Mouse (Mus musculus) bone marrow, adult 2 months (tissue): Measurements from ENCODE around the gene Robo1.

ENCODE experiments used
- CTCF ChIP-seq: fragments of 200-500 bp; IDR thresholded peaks from 2 replicates; pipeline ENCODE4 v1.5.1; 2011; ENCODE audit warnings: low read length, control low read depth; ENCODE audit not compliant: control insufficient read depth, insufficient read depth
- POLR2A ChIP-seq: fragments of 200-500 bp; IDR thresholded peaks from 2 replicates; pipeline ENCODE4 v1.6.1; 2011; ENCODE audit warnings: low read depth, mild to moderate bottlenecking, control low read depth, low read length, borderline replicate concordance; ENCODE audit not compliant: control insufficient read depth

GRCm38 (mm10) chr16:72699238-72700006 is 391.3 kb downstream of the Robo1 start:
- TF ChIP-seq CTCF (no peak), POLR2A (no peak)
